Mouse (Mus musculus) heart, postnatal 36 days (tissue): ENCODE results near the gene Gm20388. TPM values are rescaled to one million over a fixed set of nuclear protein-coding genes. Genes with fewer than 3 reads are reported as not detected.
"Not testable (repeated sequence)": the region's sequence is repeated elsewhere in the genome, so short reads cannot be mapped to it uniquely, and the experiment has no call there.

ENCODE experiments used
- DNase-seq, 2 experiments: peaks; one replicate each; pipeline ENCODE4 v3.0.0; 2021 to 2022
- intact Hi-C: fragments of 180-260 bp; cut with DNase I; formaldehyde crosslinking; loops from one replicate; pipeline ENCODE4 v1.15.1; 2025
- total RNA-seq, 2 experiments: library from RNA; stranded (reverse); gene quantifications; 2 replicates each; pipeline ENCODE4 v1.2.3; 2021

The Gm20388 gene
- total RNA-seq, 2 experiments from 2014 or later, result 3.5 to 4.9 TPM

GRCm38 (mm10) chr8:120317118-120317824 lies 406.6 kb downstream of the Gm20388 start:
- intact Hi-C loops, result no loop called here

DNA sequence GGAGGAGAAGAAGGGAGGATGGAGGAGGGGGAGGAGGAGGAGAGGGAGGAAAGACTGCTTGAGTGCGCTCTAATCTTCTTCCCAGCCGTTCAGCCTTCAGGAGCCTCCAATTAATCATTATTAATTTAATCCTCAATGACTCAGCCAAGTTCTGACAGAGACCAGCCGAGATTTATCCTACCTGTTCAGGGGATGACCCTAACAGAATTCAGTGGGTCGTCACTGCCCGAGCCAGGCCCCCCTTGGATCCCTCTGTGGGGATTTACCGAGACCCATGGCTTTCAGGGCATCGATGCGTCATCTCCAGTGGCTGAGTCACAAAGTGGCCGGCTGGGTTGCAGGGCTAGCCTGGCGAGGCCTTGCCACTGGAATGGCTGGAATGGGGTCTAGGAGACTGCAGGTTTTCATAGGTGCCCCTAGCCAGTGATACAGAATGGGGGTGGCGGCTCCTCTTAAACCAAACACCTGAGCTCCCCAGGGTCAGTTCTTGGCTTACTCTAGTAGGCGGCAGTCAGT lies 407.9 kb downstream of the Gm20388 start:
- DNase-seq, result no peak
- intact Hi-C loops, result loop anchor here (2.0 kb wide), 1 partner anchor 30 kb away; no protein-coding TSS in a partner anchor

More at GRCm38 (mm10) chr8:120317118-120317824, 406.6 kb downstream of the Gm20388 start:
- no peak for DNase-seq

DNA sequence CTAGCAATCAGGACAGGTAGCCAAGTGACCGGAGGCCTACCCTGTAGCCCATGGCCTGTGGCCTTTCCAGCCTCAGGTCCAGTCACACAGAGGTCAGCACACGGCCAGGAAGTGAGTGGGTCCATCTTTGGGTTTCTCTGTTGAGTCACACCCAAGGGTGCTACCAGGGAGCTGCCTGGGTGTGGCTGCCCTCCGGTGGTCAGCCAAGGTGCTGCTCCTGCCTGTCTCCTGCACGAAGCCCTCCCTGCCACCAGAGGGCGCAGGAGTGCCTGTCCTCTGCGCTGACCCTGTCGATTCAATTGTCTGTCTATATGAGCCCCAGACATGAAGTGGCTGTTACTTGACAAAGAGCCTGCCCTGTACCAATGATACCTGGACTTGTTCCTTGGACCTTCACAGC lies 408.8 kb downstream of the Gm20388 start:
- intact Hi-C loops, result loop anchor here (1.0 to 2.0 kb wide), 2 partner anchors 31 to 140 kb away; no protein-coding TSS in a partner anchor
- DNase-seq, result peak; percentile 81

- intact Hi-C loops, result no loop called here
- DNase-seq, result no peak
These were observed 409.5 kb downstream of the Gm20388 start for GRCm38 (mm10) chr8:120320146-120320545.

GRCm38 (mm10) chr8:120321724-120322123 lies 411.1 kb downstream of the Gm20388 start:
- DNase-seq, result peak in 1 of 2 experiments; percentile 49
- intact Hi-C loops, result loop anchor here (2.0 kb wide), 1 partner anchor 45 kb away; no protein-coding TSS in a partner anchor

GRCm38 (mm10) chr8:120322956-120323448 lies 412.4 kb downstream of the Gm20388 start:
- intact Hi-C loops, result loop anchor here (2.0 kb wide), 1 partner anchor 46 kb away; no protein-coding TSS in a partner anchor
- peak in 1 of 2 experiments; percentile 50 for DNase-seq

DNA sequence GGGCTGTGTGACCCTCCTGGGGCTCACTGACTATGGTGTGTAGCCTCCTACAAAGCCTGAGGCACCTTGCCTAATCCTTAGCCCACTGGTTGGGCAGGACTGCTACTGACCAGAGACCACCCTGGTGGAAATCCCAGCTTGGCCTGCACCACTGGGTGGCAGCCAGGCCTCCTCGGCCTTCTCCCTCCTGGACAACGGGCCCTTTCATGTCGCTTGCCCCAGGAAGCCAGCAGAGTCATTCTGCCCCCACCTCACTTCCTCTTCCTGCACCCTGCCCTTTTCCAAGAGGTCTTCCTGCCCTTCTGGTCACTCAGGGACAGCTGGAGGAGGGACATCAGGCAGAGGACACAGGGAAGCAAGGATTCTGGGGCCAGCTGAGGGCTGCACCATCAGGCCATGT lies 413.9 kb downstream of the Gm20388 start:
- no peak for DNase-seq
- intact Hi-C loops, result loop anchor here (2.0 kb wide), 1 partner anchor 40 kb away; no protein-coding TSS in a partner anchor

DNA sequence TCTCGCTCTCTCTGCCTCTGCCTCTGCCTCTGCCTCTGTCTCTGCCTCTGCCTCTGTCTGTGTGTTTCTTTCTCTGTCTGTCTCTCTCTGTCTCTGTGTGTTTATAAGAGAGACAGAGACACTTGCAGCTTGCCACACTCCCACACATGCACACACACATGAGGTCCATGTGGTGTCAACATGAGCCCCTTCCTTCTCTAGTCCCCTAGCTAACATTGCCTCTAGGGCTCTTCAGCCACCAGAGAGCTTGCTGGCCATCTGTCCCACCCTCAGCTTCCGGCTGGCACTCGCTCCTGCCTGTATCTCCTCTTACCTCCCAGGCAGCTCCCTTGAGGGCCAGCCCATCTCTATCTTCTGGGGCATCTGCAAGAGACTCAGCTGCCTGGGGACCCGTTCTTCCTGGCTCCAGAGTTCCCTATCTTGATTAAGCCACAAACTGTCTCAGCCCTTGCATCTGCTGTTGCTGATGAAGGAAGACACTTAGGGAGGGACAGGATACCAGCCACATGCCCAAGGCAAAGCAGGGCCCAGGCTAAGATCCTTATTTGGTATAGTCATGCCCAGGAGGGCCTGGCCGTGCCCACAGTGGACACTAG lies 414.6 kb downstream of the Gm20388 start:
- intact Hi-C loops, result loop anchor here (2.0 kb wide), 1 partner anchor 40 kb away; no protein-coding TSS in a partner anchor
- no peak for DNase-seq

GRCm38 (mm10) chr8:120327131-120327554 lies 416.5 kb downstream of the Gm20388 start:
- intact Hi-C loops, result loop anchor here (1.0 kb wide), 1 partner anchor 209 kb away; no protein-coding TSS in a partner anchor
- DNase-seq, result no peak

DNA sequence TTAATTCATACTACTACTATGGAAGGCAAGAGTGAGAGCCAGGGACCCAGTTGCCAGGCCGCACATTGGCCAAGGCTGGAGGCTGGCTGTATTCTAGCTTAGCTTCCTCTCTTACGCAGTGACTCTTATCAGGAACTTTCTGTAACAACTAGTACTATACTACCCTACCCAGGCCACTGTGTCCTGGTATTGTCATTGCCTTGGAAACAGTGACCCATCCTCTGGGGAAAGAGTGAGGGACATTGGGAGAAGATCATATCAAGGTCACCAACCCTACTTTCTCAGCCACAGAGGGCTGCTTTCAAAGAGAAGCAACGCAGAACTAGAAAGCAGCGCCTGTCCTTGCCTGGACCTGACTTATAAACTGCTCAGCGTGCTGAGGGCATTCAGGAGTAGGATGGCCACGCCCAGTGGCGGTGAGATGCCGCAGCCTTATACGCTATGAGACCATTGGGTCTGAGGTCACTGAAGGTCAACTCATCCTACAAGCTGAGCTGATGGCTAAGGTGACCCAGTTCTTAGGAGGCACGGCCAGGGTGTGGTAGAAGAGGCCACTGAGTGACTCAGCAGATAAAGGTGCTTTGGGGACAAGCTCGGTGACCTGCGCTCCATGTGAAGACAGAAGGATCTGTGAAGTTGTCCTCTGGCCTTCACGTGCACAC lies 417.9 kb downstream of the Gm20388 start:
- intact Hi-C loops, result no loop called here
- no peak for DNase-seq

- DNase-seq, result no peak
- intact Hi-C loops, result no loop called here
These were observed 418.5 kb downstream of the Gm20388 start for GRCm38 (mm10) chr8:120329030-120329748.

DNA sequence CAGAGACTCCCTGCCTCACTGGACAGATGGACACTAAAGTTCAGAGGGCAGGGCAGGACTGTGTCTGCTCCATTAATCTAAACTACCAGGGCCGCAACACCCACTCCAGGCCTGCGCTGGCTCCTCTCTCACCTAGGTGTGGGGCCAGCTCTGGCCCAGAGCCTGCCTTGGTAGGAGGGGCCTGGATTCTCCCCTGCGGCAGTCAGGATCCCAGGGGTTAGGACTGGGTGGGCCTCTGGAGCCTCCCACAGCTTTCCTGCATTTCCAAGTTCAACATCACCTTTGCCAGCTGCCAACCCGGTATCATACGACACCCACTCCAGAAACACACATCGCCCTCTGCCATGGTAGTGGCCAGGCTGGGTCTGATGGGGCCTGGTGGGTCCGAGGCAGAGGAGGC lies 420.4 kb downstream of the Gm20388 start:
- intact Hi-C loops, result no loop called here
- DNase-seq, result no peak

DNA sequence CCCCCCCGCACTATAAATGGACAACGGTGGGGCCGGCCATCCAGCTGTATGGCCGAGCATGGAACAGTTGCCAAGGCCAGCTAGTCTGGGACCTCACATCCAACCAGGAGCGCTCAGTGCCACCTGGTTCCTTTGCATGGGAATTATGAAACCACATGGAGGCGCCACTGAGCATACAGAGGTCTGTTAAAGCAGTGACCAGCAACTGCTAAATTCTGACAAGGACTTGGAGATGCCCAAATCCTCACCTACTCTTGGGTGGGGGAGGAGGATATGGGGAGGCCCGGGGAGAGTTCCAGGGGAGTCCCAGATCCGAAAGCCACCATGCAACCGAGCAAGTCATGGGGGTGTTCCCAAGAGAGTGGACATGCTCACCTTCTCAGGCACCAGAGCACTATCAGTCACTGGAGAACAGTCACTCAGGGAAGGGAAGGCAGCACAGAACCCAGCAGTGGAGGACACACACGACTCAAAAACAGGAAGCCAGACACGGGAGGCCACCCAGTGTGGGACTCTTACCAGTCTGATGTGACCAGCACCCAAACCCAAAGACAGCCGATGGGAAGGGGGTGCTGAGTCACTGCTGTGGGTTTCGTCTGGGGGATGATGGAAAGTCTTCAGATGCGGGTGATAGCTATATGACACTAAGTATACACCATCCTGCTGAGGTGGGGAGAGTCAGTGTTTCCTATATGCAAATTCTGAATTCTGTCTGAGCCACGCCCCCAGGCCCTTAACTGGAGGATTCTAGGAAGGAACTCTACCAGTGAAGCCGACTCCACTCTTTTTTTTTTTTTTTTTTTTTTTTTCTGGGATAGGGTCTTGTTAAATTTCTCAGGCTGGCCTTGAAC lies 422.0 kb downstream of the Gm20388 start:
- intact Hi-C loops, result no loop called here
- DNase-seq, result no peak

GRCm38 (mm10) chr8:120333681-120334080 lies 423.0 kb downstream of the Gm20388 start:
- intact Hi-C loops, result no loop called here
- no peak for DNase-seq

DNA sequence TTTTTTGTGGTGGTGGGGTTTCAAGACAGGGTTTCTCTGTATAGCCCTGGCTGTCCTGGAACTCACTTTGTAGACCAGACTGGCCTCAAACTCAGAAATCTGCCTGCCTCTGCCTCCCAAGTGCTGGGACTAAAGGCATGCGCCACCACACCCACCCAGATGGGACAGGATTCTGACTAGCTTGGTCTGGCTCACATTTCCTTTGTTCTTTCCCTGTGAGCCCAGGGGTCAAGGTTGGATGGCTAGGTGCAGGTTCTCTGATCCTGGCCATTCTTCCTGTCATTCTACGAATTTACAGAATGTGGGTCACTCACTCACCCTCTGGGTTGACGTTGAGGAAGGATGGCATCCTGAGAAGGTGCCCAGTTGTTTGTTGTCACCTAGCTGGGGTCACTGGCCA lies 423.6 kb downstream of the Gm20388 start:
- intact Hi-C loops, DNase-seq: not testable (repeated sequence)

GRCm38 (mm10) chr8:120334878-120335261 lies 424.2 kb downstream of the Gm20388 start:
- DNase-seq, result no peak
- intact Hi-C loops, result no loop called here

GRCm38 (mm10) chr8:120335262-120336086 lies 424.8 kb downstream of the Gm20388 start:
- no peak for DNase-seq
- intact Hi-C loops, result loop anchor here (2.0 kb wide), 1 partner anchor 25 kb away; no protein-coding TSS in a partner anchor

DNA sequence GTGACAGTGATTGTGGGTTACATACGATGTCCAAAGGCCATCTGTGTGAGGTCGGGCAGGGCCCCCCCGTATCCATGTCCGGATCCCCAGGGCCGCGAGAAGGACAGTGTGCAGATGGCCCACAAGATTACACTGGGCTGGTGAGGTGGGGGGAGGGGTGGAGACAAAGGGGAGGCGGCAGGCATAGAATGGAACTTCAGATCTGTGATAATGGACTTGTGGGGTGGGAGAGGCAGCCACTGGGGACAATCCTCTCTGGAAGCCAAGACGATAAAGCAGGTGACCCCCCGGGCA lies 425.4 kb downstream of the Gm20388 start:
- intact Hi-C loops, result loop anchor here (2.0 kb wide), 1 partner anchor 25 kb away; no protein-coding TSS in a partner anchor
- no peak for DNase-seq
